Mouse (Mus musculus) heart, postnatal 0 days (tissue): Measurements from ENCODE around the gene Xrn2. TPM values are rescaled to one million over a fixed set of nuclear protein-coding genes. Genes with fewer than 3 reads are reported as not detected.
A peak's percentile ranks its signal among the peaks of the same experiment; 100 is the strongest.

Experiments used
- ATAC-seq: fragments of 200-750 bp; cut with Nextera tagmentation; 2 replicates; pipeline ENCODE4 v1.8.0; 2017; ENCODE audit warnings: low read depth, moderate number of reproducible peaks, moderate library complexity; ENCODE audit not compliant: insufficient read depth
- DNase-seq: peaks from one replicate; pipeline ENCODE4 v3.0.0-alpha.2; 2016; ENCODE audit warnings: low spot score
- H3K27ac ChIP-seq: fragments of 300-500 bp; sonication (generic); 2 replicates; pipeline ENCODE4 v1.5.1; 2014; ENCODE audit warnings: low read depth, mild to moderate bottlenecking
- H3K27me3 ChIP-seq: fragments of 300-500 bp; sonication (generic); 2 replicates; pipeline ENCODE4 v1.6.1; 2014; ENCODE audit warnings: low read length, mixed read lengths; ENCODE audit not compliant: control insufficient read depth, insufficient read depth
- H3K36me3 ChIP-seq: fragments of 300-500 bp; sonication (generic); replicated peaks from 2 replicates; pipeline ENCODE4 v1.6.1; 2014; ENCODE audit warnings: low read length, mixed read lengths; ENCODE audit not compliant: control insufficient read depth, insufficient read depth
- H3K4me1 ChIP-seq: fragments of 300-500 bp; sonication (generic); 2 replicates; pipeline ENCODE4 v1.6.1; 2014; ENCODE audit warnings: antibody characterized with exemption; ENCODE audit not compliant: control insufficient read depth, insufficient read depth
- H3K4me2 ChIP-seq: fragments of 300-500 bp; sonication (generic); 2 replicates; pipeline ENCODE4 v1.6.1; 2014; ENCODE audit warnings: low read depth, mild to moderate bottlenecking, low read length, moderate library complexity
- H3K4me3 ChIP-seq: fragments of 300-500 bp; sonication (generic); 2 replicates; pipeline ENCODE4 v1.5.1; 2014; ENCODE audit warnings: low read depth, low read length
- H3K9ac ChIP-seq: fragments of 300-500 bp; sonication (generic); replicated peaks from 2 replicates; pipeline ENCODE4 v1.6.1; 2014; ENCODE audit warnings: low read depth, low read length, mixed read lengths
- H3K9me3 ChIP-seq: fragments of 300-500 bp; sonication (generic); replicated peaks from 2 replicates; pipeline ENCODE4 v1.6.1; 2016; ENCODE audit warnings: low read length; ENCODE audit not compliant: control insufficient read depth
- CTCF ChIP-seq: IDR thresholded peaks from 2 replicates; pipeline ENCODE4 v1.5.1; 2016; ENCODE audit warnings: antibody characterized with exemption, control low read depth, low read depth
- EP300 ChIP-seq: IDR thresholded peaks from 2 replicates; pipeline ENCODE4 v1.6.1; 2016; ENCODE audit warnings: antibody characterized with exemption, low read depth
- WGBS: fragments of 180-500 bp; shearing (Covaris S2); extraction: QIAGEN DNeasy Blood & Tissue Kit; methylation state at CpG from one replicate; pipeline ENCODE4 v1.1.7; 2014; 5-methylcytosine and 5-hydroxymethylcytosine counted together
- polyA plus RNA-seq: library from polyadenylated mRNA; unstranded; fragments of >200 nt; fragmentation: Nextera tagmentation; extraction: Ambion mirVana; gene quantifications from 2 replicates; pipeline ENCODE4 v1.2.1, GENCODE M21; 2015
- total RNA-seq: library from RNA; depleted of rRNA; stranded (reverse); fragments of >200 nt; gene quantifications from 2 replicates; pipeline ENCODE4 v1.2.3, GENCODE M21; 2014; ENCODE audit warnings: low replicate concordance; rRNA removed

The Xrn2 gene
- total RNA-seq (19.0 and 26.5 TPM in 2 replicates), polyA plus RNA-seq (29.6 and 32.8 TPM in 2 replicates)

DNA sequence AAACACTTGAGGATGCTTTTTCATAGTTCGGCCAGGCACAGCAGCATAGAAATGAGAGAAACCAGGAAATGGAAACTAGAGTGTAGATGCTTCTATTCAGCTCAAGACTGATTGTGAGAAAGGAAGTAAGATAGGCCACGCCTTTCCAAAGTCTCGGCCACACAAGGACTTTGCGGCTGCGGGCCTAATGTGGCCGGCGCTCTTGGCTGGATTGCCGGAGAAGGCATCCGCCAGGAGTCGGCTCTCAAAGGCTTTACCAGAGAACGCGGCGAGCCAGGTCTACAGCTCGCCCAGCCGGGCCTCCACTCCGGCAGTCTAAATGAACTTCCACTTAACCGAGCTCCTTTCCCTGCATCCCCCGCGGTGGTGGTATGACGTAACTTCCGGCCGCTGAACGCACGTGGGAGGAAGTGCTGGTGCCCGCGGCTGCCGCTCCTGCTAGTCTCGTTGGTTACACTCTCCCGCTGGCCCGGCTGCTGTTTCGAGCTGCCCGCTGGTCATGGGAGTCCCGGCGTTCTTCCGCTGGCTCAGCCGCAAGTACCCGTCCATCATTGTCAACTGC, at the start of gene Xrn2:
Gene Xrn2, plus strand, starts transcription at position 374 of the 562 bp plus-strand sequence.
- DNase-seq (peak; percentile 93), ATAC-seq (peak; percentile 96)
- WGBS = under 1% methylated on average over 37 of the region's 37 CpGs
- Histone ChIP-seq H3K27me3 (no peaks in the 10 kb centered on the region), H3K4me2 (peak within 1 kb of the TSS; percentile 72), H3K4me3 (peak within 1 kb of the TSS; percentile 85), H3K9ac (peak within 1 kb of the TSS; percentile 87), H3K9me3 (no peaks in the 10 kb centered on the region), H3K36me3 (no peaks in the 10 kb centered on the region), H3K27ac (peak within 1 kb of the TSS; percentile 95), H3K4me1 (no peaks in the 10 kb centered on the region)
- no peak for TF ChIP-seq EP300
- TF ChIP-seq CTCF = no peak

DNA sequence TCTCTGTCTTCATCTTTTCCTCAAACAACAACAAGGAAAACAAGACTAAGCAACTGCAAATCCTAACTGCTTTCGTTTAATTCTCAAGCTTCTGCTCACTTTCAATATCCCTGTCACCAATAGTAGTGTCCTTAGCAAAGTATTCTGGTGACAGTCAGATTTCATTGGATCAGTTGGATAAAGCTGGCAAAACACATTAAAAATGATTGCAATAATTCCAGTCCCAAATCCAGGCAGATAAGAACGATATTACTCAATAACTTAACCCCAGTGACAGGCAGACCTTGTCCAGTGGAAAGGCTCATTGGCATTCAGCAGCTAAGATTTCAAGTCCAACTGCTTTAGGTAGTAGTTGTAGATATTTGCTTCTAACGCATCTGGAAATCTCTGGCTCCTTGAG, 37.8 kb upstream of the Xrn2 start:
- 75% methylated on average over 3 of the region's 3 CpGs for WGBS
- no peak overlapping the region for H3K9ac ChIP-seq
- no peak overlapping the region for H3K4me3 ChIP-seq
- H3K36me3 ChIP-seq = 0 out of 2 replicates have a peak, but pooled peaks cover 4% of the 10 kb centered on the region
- H3K4me1 ChIP-seq = no peaks in the 10 kb centered on the region
- H3K4me2 ChIP-seq = no peak overlapping the region
- H3K27ac ChIP-seq = no peak overlapping the region
- no peak for TF ChIP-seq EP300
- no peak for TF ChIP-seq CTCF
- DNase-seq (no peak), ATAC-seq (no peak)
- H3K27me3 ChIP-seq = no peaks in the 10 kb centered on the region
- H3K9me3 ChIP-seq = no peaks in the 10 kb centered on the region

- no peaks in the 10 kb centered on the region for H3K9me3 ChIP-seq
- H3K36me3 ChIP-seq = no peaks in the 10 kb centered on the region
- no peak overlapping the region for H3K27ac ChIP-seq
- no peak for ATAC-seq
- no peak overlapping the region for H3K4me2 ChIP-seq
- H3K4me1 ChIP-seq = no peaks in the 10 kb centered on the region
- no peak overlapping the region for H3K4me3 ChIP-seq
- TF ChIP-seq EP300 (no peak), CTCF (no peak)
- 63% methylated on average over 3 of the region's 3 CpGs for WGBS
- no peak overlapping the region for H3K9ac ChIP-seq
- DNase-seq = no peak
- no peaks in the 10 kb centered on the region for H3K27me3 ChIP-seq
Measured at GRCm38 (mm10) chr2:146975453-146976028, 37.3 kb upstream of the Xrn2 start.

GRCm38 (mm10) chr2:146982786-146983185, 30.0 kb upstream of the Xrn2 start:
- H3K27me3 ChIP-seq = no peaks in the 10 kb centered on the region
- H3K4me3 ChIP-seq = no peak overlapping the region
- no peak overlapping the region for H3K4me2 ChIP-seq
- H3K36me3 ChIP-seq = no peaks in the 10 kb centered on the region
- no peak overlapping the region for H3K9ac ChIP-seq
- ATAC-seq (no peak), DNase-seq (no peak)
- 85% methylated on average over 2 of the region's 2 CpGs for WGBS
- H3K4me1 ChIP-seq = peaks cover 4% of the 10 kb centered on the region; the same call in 1 of the 2 replicates
- no peak overlapping the region for H3K27ac ChIP-seq
- TF ChIP-seq EP300 = no peak
- no peak for TF ChIP-seq CTCF
- no peaks in the 10 kb centered on the region for H3K9me3 ChIP-seq

DNA sequence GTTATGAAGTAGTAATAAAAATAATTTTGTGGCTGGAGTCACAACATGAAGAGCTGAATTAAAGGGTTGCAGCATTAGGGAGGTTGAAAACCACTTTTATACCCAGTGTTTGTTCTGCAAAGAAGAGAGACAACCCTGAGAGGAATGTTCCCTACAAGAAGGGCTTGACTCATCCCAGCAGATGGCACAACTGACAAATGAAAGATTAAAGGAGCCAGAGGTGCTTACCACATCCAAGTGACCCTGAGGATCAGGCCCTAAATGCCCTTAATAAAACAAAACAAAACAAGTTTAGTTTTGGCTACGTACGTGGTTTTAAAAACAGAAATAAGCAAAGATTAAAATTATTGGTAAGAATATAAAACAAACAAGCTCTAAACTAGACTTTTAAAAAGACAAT, 28.0 kb upstream of the Xrn2 start:
- TF ChIP-seq EP300 = no peak
- no peak for TF ChIP-seq CTCF
- ATAC-seq (no peak), DNase-seq (no peak)
- Histone ChIP-seq H3K9me3 (no peaks in the 10 kb centered on the region), H3K27ac (no peak overlapping the region), H3K27me3 (no peaks in the 10 kb centered on the region), H3K4me3 (no peak overlapping the region), H3K4me2 (no peak overlapping the region), H3K9ac (no peak overlapping the region), H3K36me3 (no peaks in the 10 kb centered on the region), H3K4me1 (peaks cover 4% of the 10 kb centered on the region; the same call in 1 of the 2 replicates)
- WGBS = 90% methylated on average over 2 of the region's 2 CpGs
